Mouse (Mus musculus) limb, embryonic 13.5 days (tissue): Measurements from ENCODE around the gene Spaca9. TPM values are rescaled to one million over a fixed set of nuclear protein-coding genes. Genes with fewer than 3 reads are reported as not detected.

Source experiments
- ATAC-seq: fragments of 200-750 bp; cut with Nextera tagmentation; 2 replicates; pipeline ENCODE4 v1.8.0; 2017; ENCODE audit warnings: low read depth, moderate number of reproducible peaks, moderate TSS enrichment; ENCODE audit not compliant: low FRiP score
- H3K27ac ChIP-seq: fragments of 300-500 bp; sonication (generic); 2 replicates; pipeline ENCODE4 v1.5.1; 2015; ENCODE audit warnings: inconsistent platforms, mild to moderate bottlenecking, moderate library complexity
- H3K27me3 ChIP-seq: fragments of 300-500 bp; sonication (generic); 2 replicates; pipeline ENCODE4 v1.6.1; 2015; ENCODE audit warnings: mild to moderate bottlenecking, inconsistent platforms
- H3K36me3 ChIP-seq: fragments of 300-500 bp; sonication (generic); 2 replicates; pipeline ENCODE4 v1.6.1; 2015; ENCODE audit warnings: inconsistent platforms, mild to moderate bottlenecking, moderate library complexity
- H3K4me1 ChIP-seq: fragments of 300-500 bp; sonication (generic); 2 replicates; pipeline ENCODE4 v1.6.1; 2015; ENCODE audit warnings: inconsistent platforms
- H3K4me2 ChIP-seq: fragments of 300-500 bp; sonication (generic); replicated peaks from 2 replicates; pipeline ENCODE4 v1.6.1; 2015; ENCODE audit warnings: inconsistent platforms, mild to moderate bottlenecking, moderate library complexity
- H3K4me3 ChIP-seq: fragments of 300-500 bp; sonication (generic); 2 replicates; pipeline ENCODE4 v1.5.1; 2015; ENCODE audit warnings: moderate library complexity, mild to moderate bottlenecking, inconsistent platforms
- H3K9ac ChIP-seq: fragments of 300-500 bp; sonication (generic); 2 replicates; pipeline ENCODE4 v1.6.1; 2015; ENCODE audit warnings: mild to moderate bottlenecking, inconsistent platforms
- H3K9me3 ChIP-seq: fragments of 300-500 bp; sonication (generic); 2 replicates; pipeline ENCODE4 v1.6.1; 2016; ENCODE audit warnings: inconsistent platforms
- WGBS: fragments of 180-500 bp; shearing (Covaris S2); methylation state at CpG from one replicate; pipeline ENCODE4 v1.1.7; 2015; 5-methylcytosine and 5-hydroxymethylcytosine counted together
- microRNA-seq: library from miRNA; unstranded; fragments of <30 nt; microRNA quantifications from one replicate; pipeline ENCODE4, GENCODE M21; 2016
- polyA plus RNA-seq: library from polyadenylated mRNA; unstranded; fragments of >200 nt; fragmentation: Nextera tagmentation; extraction: Ambion mirVana; gene quantifications from 2 replicates; pipeline ENCODE4 v1.2.1, GENCODE M21; 2015

Gene Spaca9
- polyA plus RNA-seq, 1 experiment from 2014 or later, result 2.0 TPM

DNA sequence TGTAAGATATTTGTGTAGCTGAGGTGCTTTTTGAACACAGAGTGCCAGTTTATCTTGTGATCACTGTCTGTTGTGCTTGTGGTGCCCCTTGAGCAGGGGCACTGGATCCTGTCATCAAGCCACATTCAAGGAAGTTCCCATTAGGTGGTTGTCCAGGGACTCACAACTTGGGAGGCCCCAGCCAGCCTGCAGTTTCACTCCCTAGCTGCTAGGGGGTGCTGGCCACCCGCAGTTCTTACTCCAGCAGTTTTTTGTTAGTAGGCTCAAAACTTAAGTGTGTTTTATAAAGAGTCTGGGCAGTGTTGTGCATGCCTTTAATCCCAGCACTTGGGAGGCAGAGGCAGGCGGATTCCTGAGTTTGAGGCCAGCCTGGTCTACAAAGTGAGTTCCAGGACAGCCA is 45.2 kb downstream of the Spaca9 start:
- Histone ChIP-seq H3K4me1 (no peaks in the 10 kb centered on the region), H3K9ac (no peak overlapping the region), H3K4me3 (no peak overlapping the region), H3K36me3 (peaks cover 47% of the 10 kb centered on the region), H3K27me3 (no peaks in the 10 kb centered on the region), H3K9me3 (no peaks in the 10 kb centered on the region), H3K27ac (no peak overlapping the region), H3K4me2 (no peak overlapping the region)
- no peak for ATAC-seq
- 61% methylated on average over 2 of the region's 2 CpGs for WGBS

DNA sequence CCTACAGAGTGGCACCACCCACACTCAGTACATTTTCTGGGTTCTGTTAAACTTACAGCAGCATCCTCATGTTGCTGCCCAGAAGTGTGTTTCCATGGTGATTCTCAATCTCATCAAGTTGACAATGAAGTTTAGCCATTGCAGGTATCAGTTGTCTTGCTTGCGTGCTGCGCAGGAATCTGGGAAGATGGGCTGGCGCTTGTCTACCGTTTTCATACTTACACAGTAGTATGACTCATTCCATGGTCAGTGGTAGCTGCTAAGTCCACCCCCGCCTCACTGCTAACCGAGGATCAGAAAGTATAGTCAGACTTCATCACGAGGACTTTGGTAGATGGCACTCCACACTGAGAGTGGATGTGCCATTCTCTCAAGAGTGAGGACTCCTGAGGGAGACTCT is 46.2 kb downstream of the Spaca9 start:
- H3K9me3 ChIP-seq, result no peaks in the 10 kb centered on the region
- no peak overlapping the region for H3K4me2 ChIP-seq
- 95% methylated on average over 7 of the region's 7 CpGs for WGBS
- no peak for ATAC-seq
- no peaks in the 10 kb centered on the region for H3K4me1 ChIP-seq
- no peak overlapping the region for H3K4me3 ChIP-seq
- no peak overlapping the region for H3K27ac ChIP-seq
- no peak overlapping the region for H3K9ac ChIP-seq
- H3K36me3 ChIP-seq, result peaks cover 37% of the 10 kb centered on the region
- H3K27me3 ChIP-seq, result no peaks in the 10 kb centered on the region

DNA sequence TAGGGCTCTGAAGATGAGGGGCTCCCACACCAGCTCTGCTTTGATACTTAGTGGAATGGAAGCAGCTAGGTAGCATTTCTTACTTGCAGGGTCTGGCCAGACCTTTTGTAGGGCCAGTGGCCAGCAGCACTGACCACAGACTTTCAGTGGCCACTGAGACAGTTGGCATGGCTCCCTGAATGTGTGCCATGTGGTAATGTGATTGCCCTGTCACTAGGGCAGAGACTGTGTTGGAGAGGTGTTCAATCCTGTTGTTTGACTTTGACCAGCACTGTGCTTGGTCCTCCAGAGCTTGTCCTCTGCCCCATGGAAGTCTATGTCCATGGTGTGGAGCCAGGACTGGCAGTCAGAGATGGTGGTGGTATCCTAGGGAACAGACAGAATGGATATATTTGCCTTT is 49.0 kb downstream of the Spaca9 start:
- no peak overlapping the region for H3K4me3 ChIP-seq
- no peaks in the 10 kb centered on the region for H3K4me1 ChIP-seq
- H3K27ac ChIP-seq, result no peak overlapping the region
- H3K27me3 ChIP-seq, result no peaks in the 10 kb centered on the region
- no peaks in the 10 kb centered on the region for H3K9me3 ChIP-seq
- H3K9ac ChIP-seq, result no peak overlapping the region
- no peak for ATAC-seq
- H3K36me3 ChIP-seq, result peaks cover 15% of the 10 kb centered on the region
- no peak overlapping the region for H3K4me2 ChIP-seq

DNA sequence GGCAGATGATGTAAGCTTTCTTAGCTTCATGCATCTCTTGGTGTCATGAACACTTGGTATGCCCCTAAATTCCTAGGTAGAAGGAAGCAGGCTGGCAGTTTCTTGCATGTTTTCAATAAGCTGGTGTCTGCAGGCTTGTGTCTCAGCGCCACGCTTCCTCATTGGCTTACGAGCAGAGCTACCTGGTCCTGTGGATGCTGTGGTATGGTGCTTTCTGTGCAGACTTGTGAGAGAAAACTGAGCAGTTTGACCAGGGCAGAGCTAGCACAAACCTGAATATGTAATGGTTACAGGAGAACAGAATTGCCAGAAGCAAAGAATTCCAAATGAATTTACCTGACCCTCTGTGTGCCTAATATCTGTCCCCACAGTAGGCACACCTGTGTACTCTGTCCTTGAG is 56.4 kb downstream of the Spaca9 start:
- no peaks in the 10 kb centered on the region for H3K27me3 ChIP-seq
- H3K4me2 ChIP-seq, result peak overlapping the region; percentile 11; the same call in 1 of the 2 replicates
- H3K4me1 ChIP-seq, result peaks cover 39% of the 10 kb centered on the region
- no peaks in the 10 kb centered on the region for H3K9me3 ChIP-seq
- no peak overlapping the region for H3K4me3 ChIP-seq
- ATAC-seq, result no peak
- H3K27ac ChIP-seq, result no peak overlapping the region
- no peaks in the 10 kb centered on the region for H3K36me3 ChIP-seq
- 64% methylated on average over 3 of the region's 3 CpGs for WGBS
- peak overlapping the region; percentile 31; the same call in 1 of the 2 replicates for H3K9ac ChIP-seq

Small RNA genes lying within 50 kb of the gene (microRNA-seq; reads per million reads assigned to microRNA genes)
- gene Mir3088, result 1.2 reads per million

Other genes with a start within 250 kb of the Spaca9 start
- gene 1700007K13Rik, start 233.4 kb downstream of the Spaca9 start, polyA plus RNA-seq, result 0.32 and 0.48 TPM in 2 replicates
- gene Mrps2, start 231.7 kb downstream of the Spaca9 start, polyA plus RNA-seq, result 59.4 and 60.0 TPM in 2 replicates
- 0.94 and 0.95 TPM in 2 replicates for gene Gbgt1, start 202.8 kb downstream of the Spaca9 start, polyA plus RNA-seq
- gene Gm10134, start 193.6 kb downstream of the Spaca9 start, polyA plus RNA-seq, result 1.4 and 2.5 TPM in 2 replicates
- gene Ralgds, start 186.6 kb downstream of the Spaca9 start, polyA plus RNA-seq, result 45.1 and 53.8 TPM in 2 replicates
- 0.11 TPM in 1 of 2 replicates, not detected in the other for gene Cel, start 136.3 kb downstream of the Spaca9 start, polyA plus RNA-seq
- 53.4 and 53.5 TPM in 2 replicates for gene Gtf3c5, start 116.0 kb downstream of the Spaca9 start, polyA plus RNA-seq
- gene Gfi1b, start 77.7 kb downstream of the Spaca9 start, polyA plus RNA-seq, result 0.65 and 0.98 TPM in 2 replicates
- 21.2 and 23.2 TPM in 2 replicates for gene Tsc1, start 58.5 kb downstream of the Spaca9 start, polyA plus RNA-seq
- gene Ak8, start 437 bp upstream of the Spaca9 start, polyA plus RNA-seq, result 0.74 and 0.75 TPM in 2 replicates
- gene Gtf3c4, start 140.6 kb upstream of the Spaca9 start, polyA plus RNA-seq, result 16.5 and 17.4 TPM in 2 replicates
- gene Ddx31, start 140.7 kb upstream of the Spaca9 start, polyA plus RNA-seq, result 15.0 and 17.7 TPM in 2 replicates
- 0.06 TPM in 1 of 2 replicates, not detected in the other for gene Barhl1, start 216.9 kb upstream of the Spaca9 start, polyA plus RNA-seq